Mouse (Mus musculus) neural tube, embryonic 11.5 days (tissue): ENCODE results near the gene Nat8f4. TPM values are rescaled to one million over a fixed set of nuclear protein-coding genes. Genes with fewer than 3 reads are reported as not detected.
"Not testable (repeated sequence)": the region's sequence is repeated elsewhere in the genome, so short reads cannot be mapped to it uniquely, and the experiment has no call there.

Experiments used
- ATAC-seq: fragments of 200-750 bp; cut with Nextera tagmentation; 2 replicates; pipeline ENCODE4 v1.8.0; 2017; ENCODE audit warnings: moderate number of reproducible peaks, mild to moderate bottlenecking, moderate TSS enrichment, moderate library complexity; ENCODE audit not compliant: insufficient read depth, low FRiP score, low TSS enrichment
- DNase-seq: peaks from one replicate; pipeline ENCODE4 v3.0.0-alpha.2; 2015; ENCODE audit warnings: low spot score
- H3K27ac ChIP-seq: fragments of 300-500 bp; sonication (generic); 2 replicates; pipeline ENCODE4 v1.5.1; 2014; ENCODE audit warnings: low read depth, mild to moderate bottlenecking, low read length
- H3K27me3 ChIP-seq: fragments of 300-500 bp; sonication (generic); 2 replicates; pipeline ENCODE4 v1.6.1; 2014; ENCODE audit warnings: mild to moderate bottlenecking, low read length, mixed read lengths; ENCODE audit not compliant: control insufficient read depth, insufficient read depth
- H3K36me3 ChIP-seq: fragments of 300-500 bp; sonication (generic); 2 replicates; pipeline ENCODE4 v1.6.1; 2014; ENCODE audit warnings: mild to moderate bottlenecking, low read length, moderate library complexity, mixed read lengths; ENCODE audit not compliant: control insufficient read depth, insufficient read depth
- H3K4me1 ChIP-seq: fragments of 300-500 bp; sonication (generic); 2 replicates; pipeline ENCODE4 v1.6.1; 2014; ENCODE audit warnings: low read length, mixed read lengths; ENCODE audit not compliant: control insufficient read depth, insufficient read depth
- H3K4me2 ChIP-seq: fragments of 300-500 bp; sonication (generic); 2 replicates; pipeline ENCODE4 v1.6.1; 2014; ENCODE audit warnings: low read depth, mild to moderate bottlenecking, moderate library complexity
- H3K4me3 ChIP-seq: fragments of 300-500 bp; sonication (generic); 2 replicates; pipeline ENCODE4 v1.5.1; 2014; ENCODE audit warnings: low read depth, low read length
- H3K9ac ChIP-seq: fragments of 300-500 bp; sonication (generic); 2 replicates; pipeline ENCODE4 v1.6.1; 2014; ENCODE audit warnings: mild to moderate bottlenecking, low read length
- H3K9me3 ChIP-seq: fragments of 300-500 bp; sonication (generic); 2 replicates; pipeline ENCODE4 v1.6.1; 2016; ENCODE audit warnings: low read length; ENCODE audit not compliant: control insufficient read depth
- WGBS: fragments of 180-500 bp; shearing (Covaris S2); extraction: QIAGEN DNeasy Blood & Tissue Kit; methylation state at CpG from one replicate; pipeline ENCODE4 v1.1.7; 2014; 5-methylcytosine and 5-hydroxymethylcytosine counted together
- polyA plus RNA-seq: library from polyadenylated mRNA; unstranded; fragments of >200 nt; fragmentation: Nextera tagmentation; extraction: Ambion mirVana; gene quantifications from 2 replicates; pipeline ENCODE4 v1.2.1, GENCODE M21; 2014

Gene Nat8f4
- polyA plus RNA-seq, result 4.2 and 4.7 TPM in 2 replicates

GRCm38 (mm10) chr6:85904642-85905061 lies at the start of gene Nat8f4:
Gene Nat8f4 (minus strand): TSS chr6:85904884.
- H3K36me3 ChIP-seq, H3K4me3 ChIP-seq, H3K4me1 ChIP-seq, H3K27ac ChIP-seq, H3K9ac ChIP-seq, H3K27me3 ChIP-seq, H3K9me3 ChIP-seq: not testable (repeated sequence)
- peak within 1 kb of the TSS; percentile 27 for H3K4me2 ChIP-seq
- DNase-seq, result peak; percentile 69
- WGBS, result 15% methylated on average over 20 of the region's 20 CpGs
- ATAC-seq, result peak; percentile 68; the same call in 1 of the 2 replicates

GRCm38 (mm10) chr6:85948549-85948948 lies 43.9 kb upstream of the Nat8f4 start:
- no peak overlapping the region for H3K4me3 ChIP-seq
- peaks cover 10% of the 10 kb centered on the region for H3K36me3 ChIP-seq
- no peak for ATAC-seq
- DNase-seq, result no peak
- H3K27ac ChIP-seq, result no peak overlapping the region
- no peak overlapping the region for H3K4me2 ChIP-seq
- H3K9ac ChIP-seq, result no peak overlapping the region
- no peaks in the 10 kb centered on the region for H3K9me3 ChIP-seq
- H3K27me3 ChIP-seq, result no peaks in the 10 kb centered on the region
- no peaks in the 10 kb centered on the region for H3K4me1 ChIP-seq
- 88% methylated on average over 6 of the region's 6 CpGs for WGBS

DNA sequence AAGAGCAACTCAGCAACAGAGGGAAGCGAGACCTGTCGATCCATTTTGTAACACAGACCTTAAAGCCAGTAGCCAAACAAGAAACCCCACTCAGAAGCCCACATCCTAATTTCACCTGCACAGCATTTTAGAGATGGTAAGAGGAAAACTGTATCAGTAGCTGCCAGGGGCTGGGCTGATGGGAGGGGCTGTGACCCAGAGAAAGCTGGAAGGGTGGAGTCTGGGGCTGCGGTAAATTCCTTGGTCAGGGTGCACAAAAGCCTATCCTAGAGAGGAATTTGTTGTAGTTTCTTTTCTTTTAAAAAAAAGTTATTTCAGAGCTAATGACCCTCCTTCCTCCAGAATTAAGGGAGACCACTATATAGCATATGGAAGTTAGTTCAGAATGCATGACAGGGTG lies 37.8 kb upstream of the Nat8f4 start:
- no peaks in the 10 kb centered on the region for H3K9me3 ChIP-seq
- DNase-seq, result no peak

DNA sequence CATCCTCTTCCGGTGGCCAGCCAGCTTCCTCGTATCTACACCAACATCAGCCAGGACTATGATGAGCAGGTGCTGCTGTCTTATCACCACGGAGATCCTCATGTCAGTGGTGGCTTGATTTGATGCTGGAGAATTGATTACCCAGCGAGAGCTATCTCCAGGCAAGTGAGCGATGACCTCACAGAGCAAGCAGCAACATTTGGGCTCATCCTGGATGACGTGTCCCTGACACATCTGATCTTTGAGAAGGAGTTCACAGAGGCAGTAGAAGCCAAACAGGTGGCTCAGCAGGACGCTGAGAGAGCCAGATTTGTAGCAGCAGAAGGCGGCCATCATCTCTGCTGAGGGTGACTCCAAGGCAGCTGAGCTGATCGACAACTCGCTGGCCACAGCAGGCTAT lies 34.0 kb upstream of the Nat8f4 start:
- H3K9ac ChIP-seq, result no peak overlapping the region
- H3K4me1 ChIP-seq, result no peaks in the 10 kb centered on the region
- no peak overlapping the region for H3K27ac ChIP-seq
- ATAC-seq (no peak), DNase-seq (no peak)
- H3K36me3 ChIP-seq, result no peaks in the 10 kb centered on the region
- no peak overlapping the region for H3K4me3 ChIP-seq
- H3K9me3 ChIP-seq, result no peaks in the 10 kb centered on the region
- 82% methylated on average over 10 of the region's 10 CpGs for WGBS
- no peaks in the 10 kb centered on the region for H3K27me3 ChIP-seq
- H3K4me2 ChIP-seq, result no peak overlapping the region

More for the DNA sequence above, 37.8 kb upstream of the Nat8f4 start:
- no peak for ATAC-seq
- H3K4me3 ChIP-seq, result no peak overlapping the region
- peaks cover 5% of the 10 kb centered on the region for H3K36me3 ChIP-seq
- no peak overlapping the region for H3K27ac ChIP-seq
- 98% methylated on average over 3 of the region's 3 CpGs for WGBS
- H3K4me2 ChIP-seq, result no peak overlapping the region
- no peak overlapping the region for H3K9ac ChIP-seq
- no peaks in the 10 kb centered on the region for H3K27me3 ChIP-seq
- H3K4me1 ChIP-seq, result no peaks in the 10 kb centered on the region

- not testable (repeated sequence) for H3K9me3 ChIP-seq, H3K27me3 ChIP-seq, H3K36me3 ChIP-seq, H3K27ac ChIP-seq, H3K4me1 ChIP-seq
- Histone ChIP-seq H3K4me2 (peak overlapping the region; percentile 44), H3K4me3 (peak overlapping the region; percentile 35), H3K9ac (peak overlapping the region; percentile 39)
- ATAC-seq, result peak; percentile 94
- WGBS, result 2% methylated on average over 48 of the region's 50 CpGs
- peak; percentile 79 for DNase-seq
These were observed 32.1 kb upstream of the Nat8f4 start for GRCm38 (mm10) chr6:85936508-85937465.

GRCm38 (mm10) chr6:85935646-85936045 lies 31.0 kb upstream of the Nat8f4 start:
- Histone ChIP-seq H3K9ac (no peak overlapping the region), H3K27ac (no peak overlapping the region), H3K4me2 (no peak overlapping the region), H3K27me3 (no peaks in the 10 kb centered on the region), H3K36me3 (no peaks in the 10 kb centered on the region), H3K9me3 (no peaks in the 10 kb centered on the region), H3K4me1 (no peaks in the 10 kb centered on the region), H3K4me3 (no peak overlapping the region)
- DNase-seq (no peak), ATAC-seq (no peak)
- WGBS, result 58% methylated on average over 3 of the region's 3 CpGs

DNA sequence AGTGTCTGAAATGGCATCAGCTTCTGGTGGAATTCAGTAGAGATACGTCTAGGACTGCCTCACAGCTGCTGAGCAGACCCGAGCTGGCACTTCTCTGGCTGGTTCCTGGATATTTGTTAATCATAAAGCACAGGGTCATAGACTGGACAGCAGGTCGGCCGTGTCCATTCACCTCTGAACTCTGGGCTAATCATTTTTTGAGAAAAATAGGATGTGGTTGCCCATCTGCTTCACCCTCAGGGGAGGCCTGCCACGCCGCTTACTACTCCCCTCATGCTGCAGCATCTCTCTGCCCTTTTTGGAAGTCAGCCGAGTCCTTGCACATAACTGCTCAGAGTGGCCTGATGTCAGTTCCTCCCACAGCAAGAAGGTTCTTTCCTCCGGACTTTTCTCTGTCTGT lies 29.4 kb upstream of the Nat8f4 start:
- ATAC-seq, result no peak
- H3K4me2 ChIP-seq, result no peak overlapping the region
- H3K9ac ChIP-seq, result no peak overlapping the region
- H3K9me3 ChIP-seq, result no peaks in the 10 kb centered on the region
- H3K27ac ChIP-seq, result no peak overlapping the region
- H3K4me3 ChIP-seq, result no peak overlapping the region
- 81% methylated on average over 8 of the region's 8 CpGs for WGBS
- no peak for DNase-seq
- no peaks in the 10 kb centered on the region for H3K27me3 ChIP-seq
- H3K4me1 ChIP-seq, result no peaks in the 10 kb centered on the region
- H3K36me3 ChIP-seq, result no peaks in the 10 kb centered on the region

GRCm38 (mm10) chr6:85929312-85929711 lies 24.6 kb upstream of the Nat8f4 start:
- H3K27ac ChIP-seq, result no peak overlapping the region
- WGBS, result 88% methylated on average over 1 of the region's 1 CpGs
- no peak overlapping the region for H3K4me3 ChIP-seq
- ATAC-seq (no peak), DNase-seq (no peak)
- 0 out of 2 replicates have a peak, but pooled peaks cover 2% of the 10 kb centered on the region for H3K36me3 ChIP-seq
- no peaks in the 10 kb centered on the region for H3K4me1 ChIP-seq
- no peaks in the 10 kb centered on the region for H3K27me3 ChIP-seq
- no peak overlapping the region for H3K9ac ChIP-seq
- no peak overlapping the region for H3K4me2 ChIP-seq
- no peaks in the 10 kb centered on the region for H3K9me3 ChIP-seq
